Mouse (Mus musculus) limb, embryonic 14.5 days (tissue): ENCODE measurements around the gene Babam2. TPM values are rescaled to one million over a fixed set of nuclear protein-coding genes. Genes with fewer than 3 reads are reported as not detected.
"Not testable (repeated sequence)": the region's sequence is repeated elsewhere in the genome, so short reads cannot be mapped to it uniquely, and the experiment has no call there.

Source experiments
- ATAC-seq: fragments of 200-750 bp; cut with Nextera tagmentation; 2 replicates; pipeline ENCODE4 v1.8.0; 2017; ENCODE audit warnings: low read depth, moderate number of reproducible peaks, moderate TSS enrichment; ENCODE audit not compliant: low FRiP score
- DNase-seq: peaks from one replicate; pipeline ENCODE4 v3.0.0-alpha.2; 2015; ENCODE audit warnings: low spot score
- H3K27ac ChIP-seq: fragments of 300-500 bp; sonication (generic); replicated peaks from 2 replicates; pipeline ENCODE4 v1.5.1; 2014; ENCODE audit warnings: low read depth, mild to moderate bottlenecking, low read length, moderate library complexity, mixed read lengths
- H3K27me3 ChIP-seq: fragments of 300-500 bp; sonication (generic); 2 replicates; pipeline ENCODE4 v1.6.1; 2014; ENCODE audit warnings: low read length, mixed read lengths; ENCODE audit not compliant: control insufficient read depth, insufficient read depth
- H3K36me3 ChIP-seq: fragments of 300-500 bp; sonication (generic); 2 replicates; pipeline ENCODE4 v1.6.1; 2014; ENCODE audit warnings: mild to moderate bottlenecking, low read length, moderate library complexity, mixed read lengths; ENCODE audit not compliant: control insufficient read depth, insufficient read depth
- H3K4me1 ChIP-seq: fragments of 300-500 bp; sonication (generic); 2 replicates; pipeline ENCODE4 v1.6.1; 2014; ENCODE audit warnings: antibody characterized with exemption, low read length, mixed read lengths; ENCODE audit not compliant: control insufficient read depth, insufficient read depth
- H3K4me2 ChIP-seq: fragments of 300-500 bp; sonication (generic); replicated peaks from 2 replicates; pipeline ENCODE4 v1.6.1; 2014; ENCODE audit warnings: low read depth, mild to moderate bottlenecking, low read length, moderate library complexity; ENCODE audit not compliant: severe bottlenecking
- H3K4me3 ChIP-seq: fragments of 300-500 bp; sonication (generic); replicated peaks from 2 replicates; pipeline ENCODE4 v1.5.1; 2014; ENCODE audit warnings: low read length
- H3K9ac ChIP-seq: fragments of 300-500 bp; sonication (generic); 2 replicates; pipeline ENCODE4 v1.6.1; 2014; ENCODE audit warnings: mild to moderate bottlenecking, low read depth, low read length, moderate library complexity; ENCODE audit not compliant: severe bottlenecking
- H3K9me3 ChIP-seq: fragments of 300-500 bp; sonication (generic); 2 replicates; pipeline ENCODE4 v1.6.1; 2016; ENCODE audit warnings: low read length; ENCODE audit not compliant: control insufficient read depth
- POLR2A ChIP-seq: fragments of 200-500 bp; IDR thresholded peaks from 2 replicates; pipeline ENCODE4 v1.8.0; 2012; ENCODE audit warnings: inconsistent platforms, mild to moderate bottlenecking, moderate library complexity, borderline replicate concordance; ENCODE audit not compliant: insufficient read depth, insufficient read length; ENCODE audit errors: extremely low read depth
- WGBS: fragments of 180-500 bp; shearing (Covaris S2); extraction: QIAGEN DNeasy Blood & Tissue Kit; methylation state at CpG from one replicate; pipeline ENCODE4 v1.1.7; 2014; 5-methylcytosine and 5-hydroxymethylcytosine counted together
- polyA plus RNA-seq, 2 experiments: library from polyadenylated mRNA; depleted of rRNA in 1 of 2; stranded (reverse) in 1 of 2; unstranded in 1 of 2; fragments of >200 nt; fragmentation: Nextera tagmentation in 1 of 2; extraction: Ambion mirVana in 1 of 2; gene quantifications; 2 replicates each; pipeline versions ENCODE4 v1.2.1 to v1.2.3; 2012 to 2014

Babam2 gene
- polyA plus RNA-seq, 2 experiments, result 23.4 to 35.8 TPM

DNA sequence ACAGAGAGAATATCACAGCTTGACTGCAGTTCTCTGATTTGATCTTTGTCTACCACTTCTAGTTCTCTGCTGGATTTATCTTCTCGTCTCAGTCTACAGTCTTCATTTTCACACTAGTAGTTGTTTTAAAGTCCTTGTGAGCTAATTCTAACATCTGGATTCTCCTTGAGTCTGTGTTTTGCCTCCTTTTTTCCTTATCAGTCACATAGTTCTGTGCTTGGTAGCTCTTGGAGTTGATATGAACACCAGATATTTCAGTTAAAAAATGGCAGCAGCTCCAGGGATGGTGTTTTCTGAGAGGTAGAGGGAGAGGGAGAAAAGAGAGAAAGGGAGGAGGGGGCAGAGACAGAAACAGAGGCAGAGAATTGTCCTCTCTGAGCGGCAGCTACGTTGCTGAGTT lies 97.9 kb downstream of the Babam2 start:
- Histone ChIP-seq H3K9me3 (no peaks in the 10 kb centered on the region), H3K27ac (no peak overlapping the region), H3K9ac (no peak overlapping the region), H3K4me3 (no peak overlapping the region), H3K36me3 (no peaks in the 10 kb centered on the region), H3K4me2 (no peak overlapping the region), H3K27me3 (no peaks in the 10 kb centered on the region), H3K4me1 (no peaks in the 10 kb centered on the region)
- no peak for TF ChIP-seq POLR2A
- DNase-seq, result no peak
- no peak for ATAC-seq
- WGBS, result 84% methylated on average over 3 of the region's 3 CpGs

DNA sequence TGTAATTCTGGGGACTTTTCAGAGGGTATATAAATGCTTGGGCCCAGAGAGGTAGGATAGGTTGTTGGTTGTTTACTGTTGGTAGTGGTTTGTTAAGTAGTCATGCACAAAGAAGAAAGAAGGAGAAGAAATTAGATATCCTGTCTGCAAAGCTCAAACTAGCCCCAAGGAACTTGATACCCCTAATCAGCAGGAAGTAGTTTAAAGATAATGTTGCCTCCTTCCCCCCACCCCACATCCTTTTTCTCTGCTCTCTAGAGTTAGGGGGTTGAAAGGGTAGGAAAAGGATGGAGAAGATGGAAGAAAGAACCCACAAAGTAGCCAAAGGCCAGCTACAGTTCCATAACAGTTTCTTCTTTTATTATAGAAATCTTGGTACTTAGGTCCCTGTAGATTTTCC lies 99.5 kb downstream of the Babam2 start:
- Histone ChIP-seq H3K4me2 (no peak overlapping the region), H3K9ac (no peak overlapping the region), H3K27me3 (no peaks in the 10 kb centered on the region), H3K9me3 (no peaks in the 10 kb centered on the region), H3K4me1 (no peaks in the 10 kb centered on the region), H3K4me3 (no peak overlapping the region), H3K27ac (no peak overlapping the region), H3K36me3 (no peaks in the 10 kb centered on the region)
- DNase-seq, result no peak
- no peak for ATAC-seq
- TF ChIP-seq POLR2A, result no peak

DNA sequence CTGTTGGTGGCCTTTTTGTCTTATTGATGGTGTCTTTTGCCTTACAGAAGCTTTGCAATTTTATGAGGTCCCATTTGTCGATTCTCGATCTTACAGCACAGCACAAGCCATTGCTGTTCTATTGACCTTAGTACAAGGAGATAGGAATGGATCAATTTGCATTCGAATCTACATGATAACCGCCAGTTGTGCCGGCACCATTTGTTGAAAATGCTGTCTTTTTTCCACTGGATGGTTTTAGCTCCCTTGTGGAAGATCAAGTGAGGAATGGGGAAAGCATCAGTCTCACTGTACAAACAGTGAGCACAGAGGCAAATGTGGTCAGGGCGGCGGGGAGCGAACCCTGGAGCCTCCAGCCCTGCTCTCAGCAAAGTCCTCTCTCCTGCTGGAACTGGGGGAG lies 106.7 kb downstream of the Babam2 start:
- not testable (repeated sequence) for H3K27ac ChIP-seq

GRCm38 (mm10) chr5:31804751-31805150 lies 107.3 kb downstream of the Babam2 start:
- 49% methylated on average over 8 of the region's 8 CpGs for WGBS
- Histone ChIP-seq H3K27me3 (no peaks in the 10 kb centered on the region), H3K36me3 (no peaks in the 10 kb centered on the region), H3K9ac (no peak overlapping the region), H3K9me3 (no peaks in the 10 kb centered on the region), H3K4me3 (no peak overlapping the region), H3K4me2 (no peak overlapping the region), H3K4me1 (no peaks in the 10 kb centered on the region), H3K27ac (no peak overlapping the region)
- no peak for DNase-seq
- no peak for TF ChIP-seq POLR2A
- no peak for ATAC-seq

More for the DNA sequence above, 106.7 kb downstream of the Babam2 start:
- WGBS, result 91% methylated on average over 8 of the region's 8 CpGs
- H3K4me3 ChIP-seq, H3K4me1 ChIP-seq, H3K9me3 ChIP-seq, H3K9ac ChIP-seq, H3K27me3 ChIP-seq, ATAC-seq, DNase-seq, H3K4me2 ChIP-seq, H3K36me3 ChIP-seq: not testable (repeated sequence)

DNA sequence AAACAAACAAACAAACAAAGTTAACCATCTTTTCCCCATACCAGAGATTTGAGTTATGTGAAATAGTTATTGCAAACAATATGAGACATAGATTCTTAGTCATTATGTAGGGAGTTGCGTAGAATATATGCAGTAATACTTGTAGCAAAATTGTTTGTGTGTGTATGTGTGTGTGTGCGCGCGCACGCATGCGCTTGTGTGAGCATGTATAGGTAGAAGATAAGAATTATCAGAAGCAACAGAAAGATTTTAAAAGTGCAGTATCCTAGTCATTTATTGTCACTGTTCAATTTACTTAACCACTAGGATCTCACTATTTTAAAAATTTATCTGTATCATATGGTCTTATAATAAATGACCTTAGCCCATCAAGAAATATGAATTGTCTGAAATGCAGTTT lies 109.8 kb downstream of the Babam2 start:
- ATAC-seq (no peak), DNase-seq (no peak)
- no peak for TF ChIP-seq POLR2A
- H3K27ac ChIP-seq, result no peak overlapping the region
- no peak overlapping the region for H3K4me2 ChIP-seq
- no peaks in the 10 kb centered on the region for H3K9me3 ChIP-seq
- H3K4me3 ChIP-seq, result no peak overlapping the region
- H3K27me3 ChIP-seq, result no peaks in the 10 kb centered on the region
- no peaks in the 10 kb centered on the region for H3K4me1 ChIP-seq
- no peaks in the 10 kb centered on the region for H3K36me3 ChIP-seq
- 96% methylated on average over 6 of the region's 6 CpGs for WGBS
- no peak overlapping the region for H3K9ac ChIP-seq

GRCm38 (mm10) chr5:31808271-31808670 lies 110.8 kb downstream of the Babam2 start:
- DNase-seq (no peak), ATAC-seq (no peak)
- Histone ChIP-seq H3K9me3 (no peaks in the 10 kb centered on the region), H3K4me1 (no peaks in the 10 kb centered on the region), H3K27ac (no peak overlapping the region), H3K4me3 (no peak overlapping the region), H3K9ac (no peak overlapping the region), H3K27me3 (no peaks in the 10 kb centered on the region), H3K36me3 (no peaks in the 10 kb centered on the region), H3K4me2 (no peak overlapping the region)
- 65% methylated on average over 2 of the region's 2 CpGs for WGBS
- no peak for TF ChIP-seq POLR2A
